Mouse (Mus musculus) hindbrain, embryonic 12.5 days (tissue): ENCODE data around the gene Nppb. TPM values are rescaled to one million over a fixed set of nuclear protein-coding genes. Genes with fewer than 3 reads are reported as not detected.

Source experiments
- ATAC-seq: fragments of 200-750 bp; cut with Nextera tagmentation; 2 replicates; pipeline ENCODE4 v1.8.0; 2017; ENCODE audit warnings: moderate TSS enrichment; ENCODE audit not compliant: low FRiP score
- H3K27ac ChIP-seq: fragments of 300-500 bp; sonication (generic); 2 replicates; pipeline ENCODE4 v1.5.1; 2016; ENCODE audit warnings: mild to moderate bottlenecking
- H3K27me3 ChIP-seq: fragments of 300-500 bp; sonication (generic); 2 replicates; pipeline ENCODE4 v1.6.1; 2016; ENCODE audit warnings: mild to moderate bottlenecking
- H3K36me3 ChIP-seq: fragments of 300-500 bp; sonication (generic); 2 replicates; pipeline ENCODE4 v1.6.1; 2016; ENCODE audit warnings: mild to moderate bottlenecking
- H3K4me1 ChIP-seq: fragments of 300-500 bp; sonication (generic); 2 replicates; pipeline ENCODE4 v1.6.1; 2016
- H3K4me2 ChIP-seq: fragments of 300-500 bp; sonication (generic); replicated peaks from 2 replicates; pipeline ENCODE4 v1.6.1; 2016; ENCODE audit warnings: mild to moderate bottlenecking
- H3K4me3 ChIP-seq: fragments of 300-500 bp; sonication (generic); 2 replicates; pipeline ENCODE4 v1.5.1; 2016; ENCODE audit warnings: mild to moderate bottlenecking
- H3K9ac ChIP-seq: fragments of 300-500 bp; sonication (generic); 2 replicates; pipeline ENCODE4 v1.6.1; 2016; ENCODE audit warnings: mild to moderate bottlenecking, moderate library complexity
- H3K9me3 ChIP-seq: fragments of 300-500 bp; sonication (generic); replicated peaks from 2 replicates; pipeline ENCODE4 v1.6.1; 2016; ENCODE audit warnings: mild to moderate bottlenecking
- WGBS: fragments of 180-500 bp; shearing (Covaris S2); methylation state at CpG from one replicate; pipeline ENCODE4 v1.1.7; 2016; 5-methylcytosine and 5-hydroxymethylcytosine counted together
- polyA plus RNA-seq: library from polyadenylated mRNA; unstranded; fragments of >200 nt; fragmentation: Nextera tagmentation; extraction: Ambion mirVana; gene quantifications from 2 replicates; pipeline ENCODE4 v1.2.1, GENCODE M21; 2016

Nppb gene
- polyA plus RNA-seq, 1 experiment from 2014 or later, result 0.57 TPM

- Histone ChIP-seq H3K27me3 (no peaks in the 10 kb centered on the region), H3K36me3 (peaks cover 100% of the 10 kb centered on the region), H3K4me3 (no peak overlapping the region), H3K4me1 (peaks cover 6% of the 10 kb centered on the region), H3K27ac (no peak overlapping the region), H3K9ac (no peak overlapping the region), H3K4me2 (no peak overlapping the region), H3K9me3 (no peaks in the 10 kb centered on the region)
- WGBS, result 80% methylated on average over 3 of the region's 3 CpGs
- no peak for ATAC-seq
Observed at GRCm38 (mm10) chr4:148016981-148017380, 31.4 kb downstream of the Nppb start.

- no peak overlapping the region for H3K4me3 ChIP-seq
- ATAC-seq, result peak; percentile 75
- H3K36me3 ChIP-seq, result peaks cover 100% of the 10 kb centered on the region
- no peak overlapping the region for H3K9ac ChIP-seq
- H3K4me1 ChIP-seq, result peaks cover 6% of the 10 kb centered on the region
- no peak overlapping the region for H3K4me2 ChIP-seq
- H3K9me3 ChIP-seq, result no peaks in the 10 kb centered on the region
- no peaks in the 10 kb centered on the region for H3K27me3 ChIP-seq
- H3K27ac ChIP-seq, result peak overlapping the region; percentile 68
- 42% methylated on average over 2 of the region's 2 CpGs for WGBS
Observed at GRCm38 (mm10) chr4:148018410-148018809, 32.8 kb downstream of the Nppb start.

DNA sequence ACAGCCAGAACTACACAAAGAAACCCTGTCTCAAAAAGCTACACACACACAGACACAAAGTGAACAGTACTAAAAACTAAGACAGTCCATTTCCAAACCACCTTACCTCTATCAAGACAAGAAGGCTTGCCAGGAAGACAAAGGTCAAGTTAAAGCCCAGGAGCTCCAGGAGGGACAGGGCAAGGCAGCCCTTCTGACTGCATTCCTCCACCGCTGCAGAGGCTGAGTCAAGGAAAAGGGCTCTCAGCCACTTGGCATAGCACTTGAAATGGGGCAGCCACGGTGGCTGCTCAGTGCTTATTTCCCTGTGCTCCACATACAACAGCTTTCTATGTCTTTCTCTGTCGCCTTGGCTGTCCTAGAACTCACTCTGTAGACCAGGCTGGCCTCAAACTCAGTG, 38.4 kb downstream of the Nppb start:
- no peak overlapping the region for H3K4me3 ChIP-seq
- H3K36me3 ChIP-seq, result peaks cover 95% of the 10 kb centered on the region
- no peak overlapping the region for H3K27ac ChIP-seq
- H3K9me3 ChIP-seq, result no peaks in the 10 kb centered on the region
- peaks cover 4% of the 10 kb centered on the region for H3K4me1 ChIP-seq
- no peak overlapping the region for H3K4me2 ChIP-seq
- no peak overlapping the region for H3K9ac ChIP-seq
- WGBS, result 87% methylated on average over 3 of the region's 3 CpGs
- no peak for ATAC-seq
- H3K27me3 ChIP-seq, result no peaks in the 10 kb centered on the region

DNA sequence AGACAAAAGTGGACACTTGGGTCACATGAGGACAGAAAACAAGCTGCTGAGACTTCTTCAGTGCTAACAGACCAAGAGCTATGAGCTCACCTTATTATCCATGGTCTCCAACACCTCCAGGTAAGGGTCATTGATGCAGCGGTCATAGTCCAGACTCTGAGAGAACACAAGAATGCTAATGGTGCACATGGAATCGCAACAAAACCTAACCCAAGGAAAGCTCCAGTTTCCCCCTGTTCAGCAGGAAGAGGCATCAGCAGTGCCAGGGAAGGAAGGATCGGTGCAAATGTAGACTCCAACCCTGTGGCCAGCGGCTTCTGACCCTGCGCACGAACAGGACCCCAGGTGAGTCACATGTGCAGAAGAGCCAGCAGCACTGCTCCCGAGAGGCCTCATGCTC, 43.7 kb downstream of the Nppb start:
- Histone ChIP-seq H3K4me1 (no peaks in the 10 kb centered on the region), H3K4me2 (no peak overlapping the region), H3K27me3 (no peaks in the 10 kb centered on the region), H3K27ac (no peak overlapping the region), H3K9me3 (no peaks in the 10 kb centered on the region), H3K36me3 (peaks cover 61% of the 10 kb centered on the region), H3K4me3 (no peak overlapping the region), H3K9ac (no peak overlapping the region)
- WGBS, result 93% methylated on average over 7 of the region's 7 CpGs
- no peak for ATAC-seq

DNA sequence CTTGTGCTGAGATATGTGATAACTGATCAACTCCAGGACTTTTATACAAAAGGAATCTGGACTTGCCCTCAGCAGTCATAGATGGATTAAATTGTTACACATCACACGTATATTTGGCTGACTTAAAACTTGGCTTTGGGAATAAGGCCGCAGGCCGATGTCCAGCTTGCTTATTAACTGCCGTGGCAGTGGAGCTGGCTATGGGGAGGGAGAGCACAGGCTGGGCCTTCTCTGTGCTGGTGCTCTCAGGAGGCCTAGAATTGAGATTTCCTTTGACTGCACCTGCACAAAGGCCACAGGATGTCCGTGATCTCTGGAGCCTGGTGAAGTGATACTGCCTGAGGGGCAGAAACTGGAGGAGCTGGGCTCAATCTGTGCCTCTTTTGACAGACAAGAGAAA, 44.9 kb downstream of the Nppb start:
- Histone ChIP-seq H3K9ac (no peak overlapping the region), H3K4me2 (no peak overlapping the region), H3K27me3 (no peaks in the 10 kb centered on the region), H3K9me3 (no peaks in the 10 kb centered on the region), H3K27ac (no peak overlapping the region), H3K4me1 (no peaks in the 10 kb centered on the region), H3K36me3 (peaks cover 56% of the 10 kb centered on the region), H3K4me3 (no peak overlapping the region)
- WGBS, result 88% methylated on average over 5 of the region's 5 CpGs
- no peak for ATAC-seq

DNA sequence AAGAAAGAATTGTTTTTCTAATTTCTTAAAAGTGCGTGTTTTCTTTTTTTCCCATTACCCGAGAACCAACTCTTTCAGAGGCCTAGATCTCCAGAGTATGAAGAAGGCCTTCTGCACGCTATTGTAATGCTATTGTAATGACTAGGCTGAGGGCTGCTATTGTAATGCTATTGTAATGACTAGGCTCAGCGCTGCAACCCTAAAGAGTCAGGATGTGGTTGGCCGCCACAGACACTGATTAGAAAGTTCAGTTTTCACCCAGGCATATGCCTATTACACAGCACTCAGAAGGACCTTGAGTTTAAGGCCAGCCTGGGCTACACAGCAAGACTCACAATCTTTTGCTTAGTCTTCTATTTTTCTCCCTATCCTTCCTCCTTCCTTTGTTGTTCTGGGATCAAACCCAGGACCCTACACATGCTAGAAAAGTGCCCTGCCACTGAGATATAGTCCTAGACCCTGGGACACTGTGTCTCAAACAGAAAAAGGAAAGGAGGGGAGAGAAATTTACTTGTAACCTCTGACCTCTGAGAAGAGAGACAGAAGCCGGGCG, 48.3 kb downstream of the Nppb start:
- Histone ChIP-seq H3K36me3 (peaks cover 30% of the 10 kb centered on the region), H3K4me3 (no peak overlapping the region), H3K4me2 (no peak overlapping the region), H3K9me3 (no peaks in the 10 kb centered on the region), H3K27me3 (no peaks in the 10 kb centered on the region), H3K9ac (no peak overlapping the region), H3K27ac (no peak overlapping the region), H3K4me1 (peaks cover 9% of the 10 kb centered on the region)
- 69% methylated on average over 7 of the region's 7 CpGs for WGBS
- ATAC-seq, result no peak

DNA sequence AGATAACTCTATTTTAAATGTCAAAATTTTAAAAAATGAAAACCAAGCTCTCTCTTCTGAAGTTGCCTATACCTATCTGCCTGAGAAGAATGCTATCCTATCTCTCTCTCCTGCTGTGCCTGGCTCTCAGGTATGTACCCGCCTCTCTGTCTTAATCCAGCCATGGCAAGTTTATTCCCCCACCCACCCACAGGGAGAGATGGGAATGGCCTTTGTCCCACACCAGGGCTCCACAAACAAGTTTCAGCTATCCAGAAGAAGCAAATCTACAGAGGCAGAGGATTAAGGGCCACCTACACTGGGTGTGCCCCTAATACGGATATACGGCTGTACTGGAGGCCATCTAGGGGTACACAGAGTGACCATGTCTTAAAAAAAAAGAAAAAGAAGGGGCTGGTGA, 49.9 kb downstream of the Nppb start:
- Histone ChIP-seq H3K4me3 (no peak overlapping the region), H3K4me1 (peaks cover 22% of the 10 kb centered on the region), H3K4me2 (no peak overlapping the region), H3K36me3 (peaks cover 18% of the 10 kb centered on the region), H3K9me3 (no peaks in the 10 kb centered on the region), H3K27ac (no peak overlapping the region), H3K9ac (no peak overlapping the region), H3K27me3 (no peaks in the 10 kb centered on the region)
- WGBS, result 92% methylated on average over 3 of the region's 3 CpGs
- ATAC-seq, result no peak

Other genes starting within 250 kb of the Nppb start
- 6.6 TPM in 2 replicates for gene Zfp984, start 176.0 kb upstream of the Nppb start, polyA plus RNA-seq
- 5.9 and 6.3 TPM in 2 replicates for gene Zfp933, start 137.4 kb upstream of the Nppb start, polyA plus RNA-seq
- gene Miip, start 117.0 kb upstream of the Nppb start, polyA plus RNA-seq, result 45.2 and 46.1 TPM in 2 replicates
- 13.5 and 13.8 TPM in 2 replicates for gene Fv1, start 116.8 kb upstream of the Nppb start, polyA plus RNA-seq
- gene Mfn2, start 81.1 kb upstream of the Nppb start, polyA plus RNA-seq, result 69.7 and 73.1 TPM in 2 replicates
- gene Plod1, start 49.0 kb upstream of the Nppb start, polyA plus RNA-seq, result 41.7 and 46.3 TPM in 2 replicates
- gene 2510039O18Rik, start 44.9 kb upstream of the Nppb start, polyA plus RNA-seq, result 26.7 and 27.7 TPM in 2 replicates
- 1.6 and 1.9 TPM in 2 replicates for gene Nppa, start 14.9 kb downstream of the Nppb start, polyA plus RNA-seq
- 27.5 and 28.7 TPM in 2 replicates for gene Clcn6, start 53.0 kb downstream of the Nppb start, polyA plus RNA-seq
- 34.5 and 34.9 TPM in 2 replicates for gene Mthfr, start 53.3 kb downstream of the Nppb start, polyA plus RNA-seq
- 10.3 and 11.9 TPM in 2 replicates for gene Agtrap, start 102.2 kb downstream of the Nppb start, polyA plus RNA-seq
- 85.5 and 89.9 TPM in 2 replicates for gene Mad2l2, start 144.6 kb downstream of the Nppb start, polyA plus RNA-seq
- gene Draxin, start 144.9 kb downstream of the Nppb start, polyA plus RNA-seq, result 11.6 and 12.8 TPM in 2 replicates
- gene Fbxo6, start 166.4 kb downstream of the Nppb start, polyA plus RNA-seq, result 15.2 and 15.9 TPM in 2 replicates
- 77.6 and 80.6 TPM in 2 replicates for gene Fbxo44, start 174.7 kb downstream of the Nppb start, polyA plus RNA-seq
- 3.3 and 10.9 TPM in 2 replicates for gene Fbxo2, start 174.8 kb downstream of the Nppb start, polyA plus RNA-seq